Mouse (Mus musculus): ENCODE measurements around the gene Bcar3. TPM values are rescaled to one million over a fixed set of nuclear protein-coding genes. Genes with fewer than 3 reads are reported as not detected.

Gene Bcar3
- 33.4 and 73.8 TPM in 2 replicates for polyA plus RNA-seq (2012; rRNA removed; ENCODE audit: low replicate concordance)

DNA sequence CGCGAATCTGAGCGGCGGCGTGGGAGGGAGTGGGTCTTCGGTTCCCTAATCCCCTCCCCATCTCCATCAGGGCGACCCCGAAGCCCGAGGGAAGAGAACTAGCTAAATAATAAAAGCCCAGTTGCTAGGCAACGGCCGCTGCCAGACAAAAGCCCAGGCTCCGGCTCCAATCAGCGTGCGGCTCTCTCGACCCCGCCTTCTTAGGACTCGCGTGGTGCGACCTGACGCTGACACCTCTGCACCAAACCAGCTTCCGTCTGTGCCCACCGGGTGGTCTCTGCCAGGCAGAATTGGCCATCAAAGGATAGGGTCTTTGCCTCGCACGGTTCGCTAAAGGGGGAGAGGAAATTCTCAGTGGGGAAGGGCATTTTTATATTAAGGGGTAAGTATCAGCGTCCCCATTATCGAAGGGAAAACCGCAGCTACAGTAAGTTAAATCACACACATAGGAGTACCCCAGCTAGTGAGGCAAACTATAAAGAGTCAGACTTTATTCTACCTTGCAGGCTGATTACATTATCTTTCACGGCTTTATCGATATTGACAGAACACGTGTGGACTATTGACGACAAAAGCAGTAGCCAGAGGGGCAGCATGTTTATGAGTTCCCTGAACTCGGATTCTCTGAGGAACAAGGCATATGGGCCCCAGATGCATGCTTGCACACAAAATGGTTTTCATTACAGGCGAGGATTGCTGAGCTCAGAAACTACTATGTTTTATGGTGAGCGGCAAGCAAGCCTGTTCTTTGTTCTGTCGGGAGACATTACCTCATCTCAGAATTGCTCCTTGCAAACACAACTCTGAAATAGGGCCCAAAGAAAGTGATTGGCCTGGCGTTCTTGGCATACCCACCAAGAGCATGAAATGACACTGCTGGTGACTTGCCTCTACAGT lies at the start of gene Bcar3:
Gene Bcar3, plus strand, starts transcription at position 183 of the 897 bp plus-strand sequence.

DNA sequence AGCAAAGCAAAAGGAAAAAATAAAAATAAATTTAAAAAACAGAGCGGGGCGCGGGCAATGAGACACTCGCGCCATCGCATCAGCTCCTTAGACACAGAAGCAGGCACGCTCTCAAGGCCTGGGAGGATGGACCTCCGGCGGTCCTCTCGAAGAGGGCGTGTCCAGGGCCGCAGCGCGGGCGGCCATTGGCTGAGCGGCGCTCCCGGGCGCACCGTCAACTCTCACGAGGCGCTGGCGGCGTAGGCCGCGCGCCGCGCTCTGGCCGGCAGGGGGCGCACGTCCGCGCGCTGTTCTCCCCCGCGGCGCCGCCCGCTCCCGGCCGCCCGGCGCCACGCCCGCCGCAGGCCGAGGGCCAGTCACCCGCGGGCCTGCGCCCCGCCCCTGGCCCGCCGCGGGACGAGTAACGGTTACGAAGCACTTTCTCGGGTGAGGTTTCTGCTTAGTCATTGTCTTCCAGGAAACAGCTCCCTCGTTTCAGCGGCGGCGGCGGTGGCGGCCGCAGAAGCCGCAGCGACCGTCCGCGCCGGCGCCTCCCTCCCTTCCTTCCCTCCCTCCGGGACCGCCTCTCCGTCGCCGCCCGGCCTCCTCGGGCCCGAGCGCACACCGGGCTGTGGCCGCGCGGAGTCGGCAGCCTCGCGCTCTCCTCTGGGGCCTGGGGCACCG lies 48.6 kb upstream of the Bcar3 start, which contains the start of gene Gclm:
Gene Gclm, plus strand, starts transcription at position 343 of the 663 bp plus-strand sequence.

DNA sequence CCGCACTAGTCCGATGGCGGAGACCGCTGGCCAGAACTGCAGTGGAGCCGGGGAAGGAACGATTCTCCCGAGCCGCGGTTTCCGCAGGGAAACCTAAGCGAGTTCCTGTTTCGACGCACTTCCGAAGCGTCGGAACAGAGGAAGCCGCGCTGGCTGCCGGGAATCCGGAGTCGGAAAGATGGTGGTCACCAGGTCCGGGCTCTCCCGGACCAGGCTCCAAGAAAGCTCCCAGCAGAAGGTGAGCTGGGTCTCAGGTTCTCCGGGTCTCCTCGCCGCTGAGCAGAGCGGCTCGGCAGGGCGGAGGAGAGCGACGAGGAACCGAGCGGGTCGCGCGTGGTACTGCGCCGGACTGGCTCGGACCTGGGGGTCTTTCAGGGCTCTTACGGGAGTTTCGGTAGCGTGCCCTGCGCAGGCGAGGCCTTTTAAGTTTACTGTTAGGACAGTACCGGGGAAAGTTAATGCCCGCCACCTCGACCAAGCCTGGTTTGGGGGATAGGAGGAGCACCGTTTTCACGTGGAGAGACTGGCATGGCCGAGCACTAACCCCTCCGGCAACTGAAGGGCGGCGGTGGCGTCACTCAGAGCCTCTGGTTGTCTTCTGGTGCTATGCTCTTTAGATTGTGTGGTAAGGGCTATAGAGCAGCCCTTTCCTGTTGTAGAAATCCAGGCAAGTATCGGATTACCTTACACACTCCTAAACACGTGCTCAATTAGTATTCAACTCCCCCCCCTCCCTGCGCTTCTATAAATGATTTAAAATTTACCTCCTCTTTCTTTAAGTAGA lies 19.5 kb upstream of the Bcar3 start, which contains the start of gene Dnttip2:
Gene Dnttip2, plus strand, starts transcription at position 148 of the 784 bp plus-strand sequence.

Other genes starting within 250 kb of the Bcar3 start
- gene Abca4, start 249.7 kb upstream of the Bcar3 start, polyA plus RNA-seq (2012; rRNA removed; ENCODE audit: low replicate concordance), result 0.59 and 0.73 TPM in 2 replicates
- gene Gclm, start 48.6 kb upstream of the Bcar3 start, polyA plus RNA-seq (2012; rRNA removed; ENCODE audit: low replicate concordance), result 39.7 and 121 TPM in 2 replicates
- gene Dnttip2, start 19.7 kb upstream of the Bcar3 start, polyA plus RNA-seq (2012; rRNA removed; ENCODE audit: low replicate concordance), result 4.2 and 7.3 TPM in 2 replicates

All from mammary gland, adult 2 months (tissue).